ENCODE assay signal across 15 mouse cellular contexts in genomic region chr1:150639522-150639921, GRCm38 (mm10).
DNase-seq lines count a peak whose midpoint lies in the region; ATAC-seq lines count a peak whose summit lies in the region.
"Had no signal": no experiment of that assay in that cellular context is flagged by ENCODE, and none has a peak within 500 bp of the region (broad histone marks: within the 10 kb centered on the region; RNA-seq: fewer than 3 reads in every experiment).

No protein-coding gene starts in this region.

- ATAC-seq in granulocyte monocyte progenitor cell, adult 5-6 weeks (replicated peaks; ENCODE audit: poor library complexity, severe bottlenecking) = no peak
- ATAC-seq: forebrain, embryonic 14.5 days; hindbrain, postnatal 0 days had no signal

- peak; percentile 45 for DNase-seq in embryo, embryonic 11 days
- no peak for DNase-seq in embryo, embryonic 9.5 days (ENCODE audit: extremely low spot score)
- peak; percentile 7 for DNase-seq in ovary, postnatal 36 days (ENCODE audit: low spot score)
- no peak for DNase-seq in ovary, postnatal 10 days (ENCODE audit: low spot score)
- peak; percentile 3 for DNase-seq in embryo, embryonic 11.5 days (ENCODE audit: low read depth, low spot score)
- no peak for DNase-seq in layer of hippocampus, postnatal 10 days (ENCODE audit: low spot score in 2 of 2)
- DNase-seq: cerebellum, adult 11-12 months; heart, postnatal 36 days; kidney, adult 18-20 months; kidney, postnatal 36 days; layer of hippocampus, adult 9-11 months; thymus, postnatal 36 days had no signal

Comparison
In these comparisons a context has a peak if more than half of its experiments do, and no peak if none do; other contexts are left out.
1. DNase-seq: peak in embryo, embryonic 11 days (single experiment), ovary, postnatal 36 days (single experiment) and embryo, embryonic 11.5 days (single experiment); none in embryo, embryonic 9.5 days (single experiment), ovary, postnatal 10 days (single experiment) and layer of hippocampus, postnatal 10 days (0 of 2).